Comparison of ENCODE assay signal across 10 mouse cellular contexts in genomic region chr6:92446662-92447061, GRCm38 (mm10).
A peak's percentile ranks its signal among the peaks of the same experiment; 100 is the strongest.
DNase-seq lines count a peak whose midpoint lies in the region; TF ChIP-seq lines count a peak whose summit lies in the region.
"Had no signal": no experiment of that assay in that cellular context is flagged by ENCODE, and none has a peak within 500 bp of the region (broad histone marks: within the 10 kb centered on the region; RNA-seq: fewer than 3 reads in every experiment).

No protein-coding gene starts in this region.

- peak; percentile 72 for DNase-seq in NIH3T3 (ENCODE audit: low read depth)
- peak; percentile 42 for DNase-seq in heart, postnatal 25 days (ENCODE audit: low spot score)
- peak; percentile 32 to 60 for DNase-seq in lung, adult 18-20 months
- DNase-seq in right cerebral cortex, adult 18-20 months, result no peak
- DNase-seq in spleen, postnatal 4 days (ENCODE audit: low spot score in 2 of 2), result no peak
- DNase-seq in cerebellum, postnatal 14 days, result no peak
- DNase-seq in retina, embryonic 14.5 days (ENCODE audit: low spot score), result no peak
- DNase-seq: embryo, embryonic 11 days had no signal

- H3K27ac ChIP-seq in embryonic fibroblast, embryonic 13.5 days (ENCODE audit: insufficient read depth, low read length), result peak overlapping the region; percentile 80
- H3K27ac ChIP-seq: liver, embryonic 14.5 days had no signal

- no peak overlapping the region for H3K4me3 ChIP-seq in embryonic fibroblast, embryonic 13.5 days (ENCODE audit: insufficient read depth, low read length)

- no peak for TF ChIP-seq POLR2A in embryonic fibroblast, embryonic 13.5 days (IDR thresholded peaks at IDR 0.05; ENCODE audit: low read depth, low read length)

- intact Hi-C loops in heart, postnatal 25 days (cut with DNase I), result no loop called here

- H3K4me1 ChIP-seq in embryonic fibroblast, embryonic 13.5 days (ENCODE audit: control insufficient read depth, insufficient read depth, low read length), result peaks cover 24% of the 10 kb centered on the region

- TF ChIP-seq CTCF in embryonic fibroblast, embryonic 13.5 days (IDR thresholded peaks at IDR 0.05; ENCODE audit: borderline replicate concordance, insufficient read depth, low read length), result no peak

Comparison
In these comparisons a context has a peak if more than half of its experiments do, and no peak if none do; other contexts are left out.
1. DNase-seq: peak in NIH3T3 (single experiment), heart, postnatal 25 days (single experiment) and lung, adult 18-20 months (2 of 2); none in right cerebral cortex, adult 18-20 months (single experiment), spleen, postnatal 4 days (0 of 2), cerebellum, postnatal 14 days (0 of 2) and retina, embryonic 14.5 days (single experiment).